Mouse (Mus musculus) thymus, postnatal 14 days (tissue): ENCODE measurements around the gene Atp8b3.

ENCODE experiments used
- DNase-seq: peaks from one replicate; pipeline ENCODE4 v3.0.0; 2021

Atp8b3 gene

GRCm38 (mm10) chr10:80510273-80510660 is 28.7 kb downstream of the Atp8b3 start:
- DNase-seq: no peak

GRCm38 (mm10) chr10:80509412-80510272 is 29.3 kb downstream of the Atp8b3 start:
- peak; percentile 90 for DNase-seq

GRCm38 (mm10) chr10:80506222-80506621 is 32.7 kb downstream of the Atp8b3 start:
- peak; percentile 76 for DNase-seq

- DNase-seq: no peak
Measured at GRCm38 (mm10) chr10:80504724-80505123, 34.2 kb downstream of the Atp8b3 start.

GRCm38 (mm10) chr10:80503599-80504220 is 35.2 kb downstream of the Atp8b3 start:
- DNase-seq: no peak

- DNase-seq: no peak
Measured at GRCm38 (mm10) chr10:80502819-80503314, 36.1 kb downstream of the Atp8b3 start.

GRCm38 (mm10) chr10:80502291-80502690 is 36.6 kb downstream of the Atp8b3 start:
- no peak for DNase-seq

- no peak for DNase-seq
Measured at GRCm38 (mm10) chr10:80496421-80496820, 42.5 kb downstream of the Atp8b3 start.

- DNase-seq: no peak
Measured at GRCm38 (mm10) chr10:80495901-80496300, 43.0 kb downstream of the Atp8b3 start.

- DNase-seq: peak; percentile 72
Measured at GRCm38 (mm10) chr10:80494732-80495131, 44.2 kb downstream of the Atp8b3 start, which contains the start of gene Onecut3. Gene Onecut3, plus strand, starts transcription at chr10:80494835.

GRCm38 (mm10) chr10:80490051-80490450 is 48.9 kb downstream of the Atp8b3 start:
- DNase-seq: no peak

GRCm38 (mm10) chr10:80486862-80487379 is 52.0 kb downstream of the Atp8b3 start:
- peak; percentile 50 for DNase-seq

GRCm38 (mm10) chr10:80481002-80481401 is 57.9 kb downstream of the Atp8b3 start:
- peak; percentile 69 for DNase-seq

- no peak for DNase-seq
Measured at GRCm38 (mm10) chr10:80478531-80478930, 60.4 kb downstream of the Atp8b3 start.

- peak; percentile 90 for DNase-seq
Measured at GRCm38 (mm10) chr10:80475290-80475959, 63.5 kb downstream of the Atp8b3 start.
